Mouse (Mus musculus): Measurements from ENCODE around the gene Hpd.

DNA sequence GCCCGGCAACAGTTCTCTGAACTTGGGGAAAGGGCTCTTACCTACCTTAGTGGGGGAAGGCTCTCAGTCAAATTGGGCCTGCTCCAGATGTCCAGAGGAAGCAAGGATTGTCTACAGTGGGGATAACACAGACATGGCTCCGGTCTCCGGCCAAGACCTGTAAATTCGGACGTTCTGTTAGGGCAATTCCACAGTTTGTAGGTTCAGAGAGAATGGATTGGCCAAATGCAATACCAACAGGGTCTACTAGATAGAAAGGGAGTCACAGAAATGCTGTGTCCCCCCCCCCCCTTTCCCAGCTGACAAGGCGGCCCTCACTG, 44.7 kb downstream of the Hpd start:
- TF ChIP-seq CTCF (IDR thresholded peaks at IDR 0.05; ENCODE audit: borderline replicate concordance, extremely low read depth, insufficient read depth, insufficient read length): no peak
- no peak for TF ChIP-seq POLR2A (IDR thresholded peaks at IDR 0.05; ENCODE audit: borderline replicate concordance, extremely low read depth, insufficient read depth, insufficient read length, poor library complexity, severe bottlenecking)
